Mouse (Mus musculus) midbrain, postnatal 0 days (tissue): ENCODE results near the gene Grip1. TPM values are rescaled to one million over a fixed set of nuclear protein-coding genes. Genes with fewer than 3 reads are reported as not detected.

Source experiments
- ATAC-seq: fragments of 200-750 bp; cut with Nextera tagmentation; 2 replicates; pipeline ENCODE4 v1.8.0; 2017; ENCODE audit warnings: moderate number of reproducible peaks, mild to moderate bottlenecking, moderate TSS enrichment, moderate library complexity; ENCODE audit not compliant: low FRiP score
- DNase-seq: peaks from one replicate; pipeline ENCODE4 v3.0.0-alpha.2; 2015; ENCODE audit warnings: low spot score
- H3K27ac ChIP-seq: fragments of 300-500 bp; sonication (generic); 2 replicates; pipeline ENCODE4 v1.5.1; 2014; ENCODE audit warnings: low read depth, mild to moderate bottlenecking, low read length, mixed read lengths
- H3K27me3 ChIP-seq: fragments of 300-500 bp; sonication (generic); 2 replicates; pipeline ENCODE4 v1.6.1; 2014; ENCODE audit warnings: low read length, control low read depth, mixed read lengths; ENCODE audit not compliant: insufficient read depth
- H3K36me3 ChIP-seq: fragments of 300-500 bp; sonication (generic); 2 replicates; pipeline ENCODE4 v1.6.1; 2014; ENCODE audit warnings: low read length, control low read depth, mixed read lengths; ENCODE audit not compliant: insufficient read depth
- H3K4me1 ChIP-seq: fragments of 300-500 bp; sonication (generic); 2 replicates; pipeline ENCODE4 v1.6.1; 2014; ENCODE audit warnings: mild to moderate bottlenecking, control low read depth, antibody characterized with exemption, low read length, mixed read lengths; ENCODE audit not compliant: insufficient read depth
- H3K4me2 ChIP-seq: fragments of 300-500 bp; sonication (generic); 2 replicates; pipeline ENCODE4 v1.6.1; 2014; ENCODE audit warnings: low read depth, mild to moderate bottlenecking, low read length, mixed read lengths; ENCODE audit not compliant: poor library complexity, severe bottlenecking
- H3K4me3 ChIP-seq: fragments of 300-500 bp; sonication (generic); 2 replicates; pipeline ENCODE4 v1.5.1; 2014; ENCODE audit warnings: low read depth, mild to moderate bottlenecking, low read length, moderate library complexity
- H3K9ac ChIP-seq: fragments of 300-500 bp; sonication (generic); replicated peaks from 2 replicates; pipeline ENCODE4 v1.6.1; 2014; ENCODE audit warnings: mild to moderate bottlenecking, low read length, moderate library complexity, mixed read lengths; ENCODE audit not compliant: poor library complexity, severe bottlenecking
- H3K9me3 ChIP-seq: fragments of 300-500 bp; sonication (generic); 2 replicates; pipeline ENCODE4 v1.6.1; 2016; ENCODE audit warnings: low read length, control low read depth
- CTCF ChIP-seq: IDR thresholded peaks from 2 replicates; pipeline ENCODE4 v1.5.1; 2016; ENCODE audit warnings: antibody characterized with exemption, mild to moderate bottlenecking
- WGBS: fragments of 180-500 bp; shearing (Covaris S2); extraction: QIAGEN DNeasy Blood & Tissue Kit; methylation state at CpG from one replicate; pipeline ENCODE4 v1.1.7; 2014; 5-methylcytosine and 5-hydroxymethylcytosine counted together
- polyA plus RNA-seq: library from polyadenylated mRNA; unstranded; fragments of >200 nt; fragmentation: Nextera tagmentation; extraction: Ambion mirVana; gene quantifications from 2 replicates; pipeline ENCODE4 v1.2.1, GENCODE M21; 2015
- total RNA-seq: library from RNA; depleted of rRNA; stranded (reverse); fragments of >200 nt; gene quantifications from 2 replicates; pipeline ENCODE4 v1.2.3, GENCODE M21; 2014

The Grip1 gene
- total and polyA plus RNA-seq, 2 experiments from 2014 or later = 14.6 to 35.4 TPM

- 0 out of 2 replicates have a peak overlapping the region, but pooled peaks have one; percentile 8 for H3K9ac ChIP-seq
- peaks cover 6% of the 10 kb centered on the region; the same call in 1 of the 2 replicates for H3K36me3 ChIP-seq
- H3K9me3 ChIP-seq = no peaks in the 10 kb centered on the region
- peaks cover 7% of the 10 kb centered on the region; the same call in 1 of the 2 replicates for H3K4me1 ChIP-seq
- TF ChIP-seq CTCF = no peak
- H3K27ac ChIP-seq = 0 out of 2 replicates have a peak overlapping the region, but pooled peaks have one; percentile 32
- ATAC-seq (peak; percentile 58), DNase-seq (no peak)
- peak overlapping the region; percentile 36 for H3K4me2 ChIP-seq
- no peak overlapping the region for H3K4me3 ChIP-seq
- 24% methylated on average over 6 of the region's 6 CpGs for WGBS
- no peaks in the 10 kb centered on the region for H3K27me3 ChIP-seq
These were observed 582.2 kb downstream of the Grip1 start for GRCm38 (mm10) chr10:120035824-120036223.

- WGBS = 90% methylated on average over 5 of the region's 5 CpGs
- Histone ChIP-seq H3K4me2 (no peak overlapping the region), H3K4me1 (peaks cover 7% of the 10 kb centered on the region; the same call in 1 of the 2 replicates), H3K27ac (no peak overlapping the region), H3K9ac (no peak overlapping the region), H3K36me3 (peaks cover 6% of the 10 kb centered on the region; the same call in 1 of the 2 replicates), H3K27me3 (no peaks in the 10 kb centered on the region), H3K4me3 (no peak overlapping the region), H3K9me3 (no peaks in the 10 kb centered on the region)
- DNase-seq (peak; percentile 47), ATAC-seq (no peak)
- TF ChIP-seq CTCF = no peak
These were observed 584.6 kb downstream of the Grip1 start for GRCm38 (mm10) chr10:120038194-120038593.

DNA sequence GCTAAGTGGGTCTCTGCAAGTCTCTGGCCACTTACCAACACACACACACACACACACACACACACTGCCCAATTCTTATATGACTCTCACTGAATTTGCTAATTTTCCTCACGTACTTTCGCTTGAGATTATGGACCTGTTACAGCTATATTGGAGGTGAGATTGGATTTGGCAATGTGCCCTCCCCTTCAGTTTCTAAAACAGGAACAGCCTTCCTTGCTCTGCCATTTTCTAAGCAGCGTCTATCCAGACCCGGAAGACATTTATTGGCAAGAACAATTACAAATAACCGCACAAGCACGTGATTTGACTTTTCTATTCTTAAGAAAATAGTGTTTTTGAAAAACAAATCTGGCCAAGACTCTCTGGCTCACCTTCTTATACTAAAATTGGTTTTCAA lies 590.6 kb downstream of the Grip1 start:
- Histone ChIP-seq H3K27ac (no peak overlapping the region), H3K4me2 (no peak overlapping the region), H3K4me1 (no peaks in the 10 kb centered on the region), H3K27me3 (no peaks in the 10 kb centered on the region), H3K4me3 (no peak overlapping the region), H3K9me3 (no peaks in the 10 kb centered on the region), H3K36me3 (0 out of 2 replicates have a peak, but pooled peaks cover 2% of the 10 kb centered on the region), H3K9ac (no peak overlapping the region)
- ATAC-seq (no peak), DNase-seq (no peak)
- no peak for TF ChIP-seq CTCF
- WGBS = 62% methylated on average over 6 of the region's 6 CpGs

- Histone ChIP-seq H3K9me3 (no peaks in the 10 kb centered on the region), H3K36me3 (peaks cover 6% of the 10 kb centered on the region; the same call in 1 of the 2 replicates), H3K27ac (no peak overlapping the region), H3K4me1 (no peaks in the 10 kb centered on the region), H3K9ac (no peak overlapping the region), H3K4me2 (no peak overlapping the region), H3K27me3 (no peaks in the 10 kb centered on the region), H3K4me3 (no peak overlapping the region)
- no peak for DNase-seq
- 69% methylated on average over 2 of the region's 2 CpGs for WGBS
- TF ChIP-seq CTCF = no peak
- ATAC-seq = no peak
These were observed 591.1 kb downstream of the Grip1 start for GRCm38 (mm10) chr10:120044714-120045234.

- DNase-seq (no peak), ATAC-seq (no peak)
- Histone ChIP-seq H3K4me1 (no peaks in the 10 kb centered on the region), H3K4me2 (no peak overlapping the region), H3K9me3 (no peaks in the 10 kb centered on the region), H3K27me3 (no peaks in the 10 kb centered on the region), H3K4me3 (no peak overlapping the region), H3K9ac (no peak overlapping the region), H3K27ac (no peak overlapping the region), H3K36me3 (peaks cover 6% of the 10 kb centered on the region; the same call in 1 of the 2 replicates)
- 78% methylated on average over 10 of the region's 10 CpGs for WGBS
- no peak for TF ChIP-seq CTCF
These were observed 607.1 kb downstream of the Grip1 start for GRCm38 (mm10) chr10:120060579-120061237.
